Mouse (Mus musculus): ENCODE data around the gene Zfyve28. TPM values are rescaled to one million over a fixed set of nuclear protein-coding genes. Genes with fewer than 3 reads are reported as not detected.

Zfyve28 gene
- total and polyA plus RNA-seq, 3 experiments = 0.12 to 0.14 TPM; not detected in 1

DNA sequence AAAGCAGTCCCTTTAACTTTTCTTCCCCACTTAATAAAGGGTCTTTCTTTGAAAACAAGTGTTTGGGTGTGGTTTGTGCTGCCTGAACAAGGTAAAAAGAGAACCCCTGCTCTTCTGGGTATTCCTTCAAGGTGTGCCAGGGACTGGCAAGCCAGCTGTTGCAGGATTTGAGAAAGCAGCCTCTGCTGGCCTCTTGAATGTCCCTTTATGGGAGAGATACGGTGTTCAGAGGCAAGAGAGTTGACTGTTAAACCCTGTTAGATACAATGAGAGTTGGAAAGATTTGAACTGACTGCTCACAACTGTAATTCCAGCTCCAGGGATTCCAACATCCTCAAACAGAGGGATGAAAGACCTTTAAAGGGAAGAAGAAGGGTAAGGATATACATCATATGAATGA lies 45.8 kb upstream of the Zfyve28 start:
- H3K79me2 ChIP-seq (ENCODE audit: control insufficient read depth, insufficient read depth, low read length, poor library complexity) = peaks cover 36% of the 10 kb centered on the region

DNA sequence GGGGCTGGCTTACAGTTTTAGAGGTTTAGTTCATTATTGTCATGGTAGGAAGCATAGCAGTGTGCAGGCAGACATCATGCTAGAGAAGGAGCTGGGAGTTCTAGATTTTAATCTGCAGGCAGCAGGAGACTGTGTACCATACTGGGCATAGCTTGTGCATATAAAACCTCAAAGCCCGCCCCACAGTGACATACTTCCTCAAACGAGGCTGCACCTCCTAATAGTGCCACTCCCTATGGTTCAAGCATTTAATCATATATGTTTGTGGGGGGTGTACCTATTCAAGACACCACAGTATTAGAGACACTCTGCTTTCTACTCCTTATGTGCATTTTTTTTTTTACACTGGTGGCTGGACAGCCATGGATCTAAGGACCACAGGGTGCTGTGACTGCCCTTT lies 41.9 kb upstream of the Zfyve28 start:
- Histone ChIP-seq H3K4me3 (ENCODE audit: control insufficient read depth in 1 of 2, insufficient read depth in 1 of 2, low read depth in 2 of 2, low read length in 2 of 2) (no peak overlapping the region), H3K27me3 (ENCODE audit: control insufficient read depth in 1 of 2, insufficient read depth in 2 of 2, low read length in 2 of 2) (peaks cover 0 to 2% of the 10 kb centered on the region in 2 experiments; a peak in 2 of 4 replicates), H3K36me3 (ENCODE audit: control insufficient read depth in 1 of 2, insufficient read depth in 2 of 2, low read length in 2 of 2) (peaks cover 0 to 1% of the 10 kb centered on the region in 2 experiments; a peak in 2 of 4 replicates), H3K9me3 (replicated peaks; ENCODE audit: insufficient read depth, low read length) (no peaks in the 10 kb centered on the region), H3K4me1 (ENCODE audit: control insufficient read depth in 1 of 2, insufficient read depth in 2 of 2, low read length in 2 of 2) (peaks cover 0 to 2% of the 10 kb centered on the region in 2 experiments; a peak in 2 of 4 replicates), H3K79me2 (ENCODE audit: control insufficient read depth, insufficient read depth, low read length, poor library complexity) (0 out of 2 replicates have a peak, but pooled peaks cover under 1% of the 10 kb centered on the region), H3K27ac (ENCODE audit: control insufficient read depth, low read depth, low read length) (no peak overlapping the region), H3K9ac (ENCODE audit: control insufficient read depth, low read depth, low read length, poor library complexity, severe bottlenecking) (no peak overlapping the region)
- TF ChIP-seq CHD2 (IDR thresholded peaks at IDR 0.05; ENCODE audit: low read length) (no peak), BHLHE40 (IDR thresholded peaks at IDR 0.05; ENCODE audit: borderline replicate concordance, low read depth, low read length) (no peak), ZKSCAN1 (IDR thresholded peaks at IDR 0.05; ENCODE audit: low read depth, low read length) (no peak), UBTF (IDR thresholded peaks at IDR 0.05; ENCODE audit: borderline replicate concordance, insufficient read depth, low read depth, low read length) (no peak), JUND (IDR thresholded peaks at IDR 0.05; ENCODE audit: low read depth, low read length) (no peak), E2F4 (IDR thresholded peaks at IDR 0.05; ENCODE audit: borderline replicate concordance, low read depth, low read length) (no peak), RAD21 (IDR thresholded peaks at IDR 0.05; ENCODE audit: low read depth, low read length) (no peak), NELFE (IDR thresholded peaks at IDR 0.05; ENCODE audit: low read depth, low read length) (no peak), TAL1 (IDR thresholded peaks at IDR 0.05; ENCODE audit: low read length) (no peak), POLR2A (IDR thresholded peaks at IDR 0.05; ENCODE audit: control insufficient read depth in 1 of 2, insufficient read depth in 1 of 2, low read depth in 1 of 2, low read length in 2 of 2, poor library complexity in 1 of 2) (no peak), CHD1 (IDR thresholded peaks at IDR 0.05; ENCODE audit: low read depth, low read length) (no peak)
- peak; percentile 55 for DNase-seq (ENCODE audit: low read depth, low spot score)

More for the DNA sequence above, 45.8 kb upstream of the Zfyve28 start:
- peaks cover 9 to 12% of the 10 kb centered on the region in 2 experiments for H3K4me1 ChIP-seq (ENCODE audit: control insufficient read depth in 1 of 2, insufficient read depth in 2 of 2, low read length in 2 of 2)
- H3K27ac ChIP-seq (ENCODE audit: control insufficient read depth, low read depth, low read length) = no peak overlapping the region
- no peak overlapping the region for H3K9ac ChIP-seq (ENCODE audit: control insufficient read depth, low read depth, low read length, poor library complexity, severe bottlenecking)
- H3K36me3 ChIP-seq (ENCODE audit: control insufficient read depth in 1 of 2, insufficient read depth in 2 of 2, low read length in 2 of 2) = peaks cover 6 to 19% of the 10 kb centered on the region in 2 experiments
- TF ChIP-seq HCFC1 (IDR thresholded peaks at IDR 0.05; ENCODE audit: low read depth, low read length) (no peak), POLR2A (IDR thresholded peaks at IDR 0.05; ENCODE audit: control insufficient read depth in 1 of 2, insufficient read depth in 1 of 2, low read depth in 1 of 2, low read length in 2 of 2, poor library complexity in 1 of 2) (no peak), ZKSCAN1 (IDR thresholded peaks at IDR 0.05; ENCODE audit: low read depth, low read length) (no peak), CTCF (IDR thresholded peaks at IDR 0.05 in 2 of 3, conservative IDR thresholded peaks at IDR 0.05 in 1 of 3; ENCODE audit: control insufficient read depth in 1 of 3, insufficient read depth in 1 of 3, low read depth in 2 of 3, low read length in 3 of 3, poor library complexity in 1 of 3, severe bottlenecking in 1 of 3) (no peak), SIN3A (IDR thresholded peaks at IDR 0.05; ENCODE audit: low read length) (no peak), TAL1 (IDR thresholded peaks at IDR 0.05; ENCODE audit: low read length) (no peak)
- H3K4me3 ChIP-seq (ENCODE audit: control insufficient read depth in 1 of 2, insufficient read depth in 1 of 2, low read depth in 2 of 2, low read length in 2 of 2) = no peak overlapping the region
- no peaks in the 10 kb centered on the region for H3K9me3 ChIP-seq (replicated peaks; ENCODE audit: insufficient read depth, low read length)
- H3K27me3 ChIP-seq (ENCODE audit: control insufficient read depth in 1 of 2, insufficient read depth in 2 of 2, low read length in 2 of 2) = no peaks in the 10 kb centered on the region
- no peak for DNase-seq (ENCODE audit: low read depth, low spot score)

Measured in MEL (cell line).